Mouse (Mus musculus) thymus, adult 2 months (tissue): ENCODE results near the gene Inpp4a. TPM values are rescaled to one million over a fixed set of nuclear protein-coding genes. Genes with fewer than 3 reads are reported as not detected.

Source experiments
- DNase-seq: peaks from one replicate; pipeline ENCODE4 v3.0.0; 2021
- H3K27ac ChIP-seq: fragments of 200-500 bp; 2 replicates; pipeline ENCODE4 v1.5.1; 2012; ENCODE audit warnings: low read length, control low read depth; ENCODE audit not compliant: control insufficient read depth, insufficient read depth
- H3K27me3 ChIP-seq: fragments of 200-500 bp; 2 replicates; pipeline ENCODE4 v1.6.1; 2012; ENCODE audit warnings: mild to moderate bottlenecking, low read length, moderate library complexity, mixed read lengths; ENCODE audit not compliant: control insufficient read depth, insufficient read depth
- H3K36me3 ChIP-seq: fragments of 200-500 bp; 2 replicates; pipeline ENCODE4 v1.6.1; 2012; ENCODE audit warnings: mild to moderate bottlenecking, low read length, moderate library complexity; ENCODE audit not compliant: control insufficient read depth, insufficient read depth
- H3K4me1 ChIP-seq: fragments of 200-500 bp; replicated peaks from 2 replicates; pipeline ENCODE4 v1.6.1; 2012; ENCODE audit warnings: low read length; ENCODE audit not compliant: control insufficient read depth, insufficient read depth
- H3K4me3 ChIP-seq: fragments of 200-500 bp; 2 replicates; pipeline ENCODE4 v1.5.1; 2012; ENCODE audit warnings: mild to moderate bottlenecking, low read length, control low read depth, moderate library complexity; ENCODE audit not compliant: control insufficient read depth, insufficient read depth
- CTCF ChIP-seq: fragments of 200-500 bp; IDR thresholded peaks from 2 replicates; pipeline ENCODE4 v1.5.1; 2012; ENCODE audit warnings: mild to moderate bottlenecking, control low read depth, low read length, moderate library complexity, borderline replicate concordance; ENCODE audit not compliant: control insufficient read depth, poor library complexity, insufficient read depth; ENCODE audit errors: extremely low read depth
- POLR2A ChIP-seq: fragments of 200-500 bp; IDR thresholded peaks from 2 replicates; pipeline ENCODE4 v1.6.1; 2012; ENCODE audit warnings: mild to moderate bottlenecking, low read length, control low read depth, moderate library complexity; ENCODE audit not compliant: control insufficient read depth, poor library complexity, insufficient read depth; ENCODE audit errors: extremely low read depth
- WGBS: fragments of 180-500 bp; shearing (Covaris S2); methylation state at CpG from one replicate; pipeline ENCODE4 v1.1.7; 2018; 5-methylcytosine and 5-hydroxymethylcytosine counted together
- polyA plus RNA-seq: library from polyadenylated mRNA; depleted of rRNA; stranded (reverse); fragments of >200 nt; gene quantifications from 2 replicates; pipeline ENCODE4 v1.2.3, GENCODE M21; 2012

Gene Inpp4a
- polyA plus RNA-seq, 1 experiment, result 14.5 TPM

- 95% methylated on average over 4 of the region's 4 CpGs for WGBS
- Histone ChIP-seq H3K4me3 (no peak overlapping the region), H3K27me3 (no peaks in the 10 kb centered on the region), H3K4me1 (peaks cover 2% of the 10 kb centered on the region; the same call in 1 of the 2 replicates), H3K27ac (no peak overlapping the region), H3K36me3 (no peaks in the 10 kb centered on the region)
- TF ChIP-seq CTCF (no peak), POLR2A (no peak)
- no peak for DNase-seq
These were observed 42.2 kb downstream of the Inpp4a start for GRCm38 (mm10) chr1:37341914-37342313.

- Histone ChIP-seq H3K36me3 (no peaks in the 10 kb centered on the region), H3K27ac (no peak overlapping the region), H3K4me3 (no peak overlapping the region), H3K4me1 (peaks cover 2% of the 10 kb centered on the region; the same call in 1 of the 2 replicates), H3K27me3 (no peaks in the 10 kb centered on the region)
- no peak for DNase-seq
- TF ChIP-seq CTCF (no peak), POLR2A (no peak)
- whole genome bisulfite sequencing, result 96% methylated on average over 8 of the region's 8 CpGs
These were observed 42.9 kb downstream of the Inpp4a start for GRCm38 (mm10) chr1:37342524-37342923.

GRCm38 (mm10) chr1:37343265-37343664 lies 43.6 kb downstream of the Inpp4a start:
- 95% methylated on average over 3 of the region's 3 CpGs for WGBS
- Histone ChIP-seq H3K27ac (no peak overlapping the region), H3K27me3 (no peaks in the 10 kb centered on the region), H3K4me1 (peaks cover 2% of the 10 kb centered on the region; the same call in 1 of the 2 replicates), H3K4me3 (no peak overlapping the region), H3K36me3 (no peaks in the 10 kb centered on the region)
- no peak for TF ChIP-seq CTCF
- no peak for TF ChIP-seq POLR2A
- no peak for DNase-seq

GRCm38 (mm10) chr1:37344223-37344916 lies 44.7 kb downstream of the Inpp4a start:
- DNase-seq, result no peak
- Histone ChIP-seq H3K36me3 (no peaks in the 10 kb centered on the region), H3K27me3 (no peaks in the 10 kb centered on the region), H3K4me3 (no peak overlapping the region), H3K4me1 (peaks cover 2% of the 10 kb centered on the region; the same call in 1 of the 2 replicates), H3K27ac (no peak overlapping the region)
- 34% methylated on average over 6 of the region's 6 CpGs for WGBS
- TF ChIP-seq POLR2A, result no peak
- no peak for TF ChIP-seq CTCF

- no peak for DNase-seq
- H3K4me1 ChIP-seq, result peaks cover 2% of the 10 kb centered on the region; the same call in 1 of the 2 replicates
- H3K4me3 ChIP-seq, result no peak overlapping the region
- TF ChIP-seq CTCF (no peak), POLR2A (no peak)
- WGBS, result 93% methylated on average over 9 of the region's 9 CpGs
- H3K27ac ChIP-seq, result no peak overlapping the region
- no peaks in the 10 kb centered on the region for H3K36me3 ChIP-seq
- H3K27me3 ChIP-seq, result no peaks in the 10 kb centered on the region
These were observed 47.9 kb downstream of the Inpp4a start for GRCm38 (mm10) chr1:37347361-37348080.

GRCm38 (mm10) chr1:37350886-37351651 lies 51.4 kb downstream of the Inpp4a start:
- TF ChIP-seq POLR2A, result no peak
- TF ChIP-seq CTCF, result no peak
- no peaks in the 10 kb centered on the region for H3K36me3 ChIP-seq
- H3K4me3 ChIP-seq, result no peak overlapping the region
- H3K4me1 ChIP-seq, result 0 out of 2 replicates have a peak, but pooled peaks cover 2% of the 10 kb centered on the region
- no peak for DNase-seq
- 94% methylated on average over 7 of the region's 7 CpGs for WGBS
- H3K27me3 ChIP-seq, result no peaks in the 10 kb centered on the region
- H3K27ac ChIP-seq, result no peak overlapping the region
